Mouse (Mus musculus) layer of hippocampus, adult 8-10 months (tissue): ENCODE data around the gene Babam1. TPM values are rescaled to one million over a fixed set of nuclear protein-coding genes. Genes with fewer than 3 reads are reported as not detected.

ENCODE experiments used
- DNase-seq, 2 experiments: peaks; one replicate each; pipeline ENCODE4 v3.0.0; 2022; ENCODE audit warnings: low spot score in 2 of 2
- total RNA-seq, 4 experiments: library from RNA; stranded (reverse); gene quantifications; 2 replicates each; pipeline ENCODE4 v1.2.4; 2022

Gene Babam1
- total RNA-seq = 100 to 1,000 TPM in 3 of 4 experiments, 10 to 100 TPM in 1; 95.9 to 110 (median 108) TPM

- peak; percentile 94 to 96 for DNase-seq
These were observed at the start of gene Babam1 for GRCm38 (mm10) chr8:71396639-71397305. Gene Babam1 (plus strand): TSS chr8:71396861.

GRCm38 (mm10) chr8:71351117-71351516 is 45.5 kb upstream of the Babam1 start:
- no peak for DNase-seq

GRCm38 (mm10) chr8:71351520-71351919 is 45.1 kb upstream of the Babam1 start:
- no peak for DNase-seq

GRCm38 (mm10) chr8:71358026-71358425 is 38.6 kb upstream of the Babam1 start:
- DNase-seq = no peak

GRCm38 (mm10) chr8:71366771-71367528 is 29.7 kb upstream of the Babam1 start, which contains the start of gene Use1:
Gene Use1 (plus strand): TSS chr8:71366848.
- peak; percentile 93 for DNase-seq

- no peak for DNase-seq
These were observed 29.0 kb upstream of the Babam1 start for GRCm38 (mm10) chr8:71367529-71368176.

- no peak for DNase-seq
These were observed 28.3 kb upstream of the Babam1 start for GRCm38 (mm10) chr8:71368366-71368765.

GRCm38 (mm10) chr8:71369040-71369718 is 27.5 kb upstream of the Babam1 start:
- no peak for DNase-seq

GRCm38 (mm10) chr8:71370711-71371235 is 25.9 kb upstream of the Babam1 start:
- no peak for DNase-seq

GRCm38 (mm10) chr8:71371236-71371848 is 25.3 kb upstream of the Babam1 start, which contains the start of gene Ocel1:
Gene Ocel1 (plus strand): TSS chr8:71371298.
- DNase-seq = peak; percentile 98

GRCm38 (mm10) chr8:71372427-71372826 is 24.2 kb upstream of the Babam1 start:
- DNase-seq = no peak

- DNase-seq = no peak
These were observed 23.7 kb upstream of the Babam1 start for GRCm38 (mm10) chr8:71373000-71373399.

GRCm38 (mm10) chr8:71374616-71375206 is 21.9 kb upstream of the Babam1 start:
- DNase-seq = no peak

- peak in 1 of 2 experiments; percentile 57 for DNase-seq
These were observed 20.9 kb upstream of the Babam1 start for GRCm38 (mm10) chr8:71375581-71376422.

- no peak for DNase-seq
These were observed 20.1 kb upstream of the Babam1 start for GRCm38 (mm10) chr8:71376423-71377030.

GRCm38 (mm10) chr8:71379008-71379407 is 17.7 kb upstream of the Babam1 start:
- no peak for DNase-seq

GRCm38 (mm10) chr8:71379512-71380075 is 17.1 kb upstream of the Babam1 start:
- no peak for DNase-seq
